Mouse (Mus musculus): Measurements from ENCODE around the gene Tmprss9.

Gene Tmprss9

DNA sequence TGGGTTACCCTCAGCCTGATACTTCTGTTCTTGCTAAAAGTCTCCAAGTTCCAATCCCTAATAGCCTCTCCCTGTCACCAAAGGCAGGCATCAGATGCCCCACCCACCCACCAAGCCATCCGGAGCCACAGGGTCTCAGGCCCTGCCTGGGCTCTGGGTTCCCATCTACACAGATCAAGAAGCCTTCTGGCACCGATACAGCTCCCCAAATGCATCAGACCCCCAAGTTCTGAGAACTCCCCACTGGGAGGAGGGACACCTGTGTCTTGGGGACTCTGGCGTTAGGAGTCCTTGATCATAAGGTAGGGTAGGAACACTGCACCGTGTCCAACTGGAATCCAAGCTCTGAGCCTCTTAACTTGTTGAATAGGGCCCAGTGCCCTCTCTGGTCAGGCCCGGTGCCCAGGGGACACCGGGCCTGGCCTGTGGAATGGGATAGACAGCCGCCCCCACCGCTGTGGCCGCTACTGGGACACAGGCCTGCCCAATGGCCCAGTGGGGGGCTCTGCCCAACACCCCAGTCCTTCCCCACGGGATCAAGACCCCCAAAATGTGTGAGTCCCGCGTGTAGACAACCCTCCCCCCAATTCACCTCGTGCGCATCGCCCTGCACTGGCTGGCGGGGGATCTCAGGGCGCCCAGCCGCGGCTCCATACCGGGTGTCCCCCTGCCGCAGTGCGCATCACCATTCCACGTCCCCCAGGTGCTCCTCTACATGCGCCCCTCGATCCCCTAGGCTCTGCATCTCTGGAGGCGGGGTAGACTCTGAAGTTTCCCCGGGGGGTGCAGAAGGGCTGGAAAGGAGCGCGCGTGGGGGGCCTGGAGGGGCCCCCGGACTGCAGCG, 28.3 kb upstream of the Tmprss9 start:
- in situ Hi-C loops (cut with MboI, MseI): no loop called here

- in situ Hi-C loops (cut with MboI, MseI): no loop called here
Measured at GRCm38 (mm10) chr10:80843931-80844547, 27.6 kb upstream of the Tmprss9 start, which contains the start of gene Lingo3. TSS of gene Lingo3 (minus strand) at chr10:80844039.

DNA sequence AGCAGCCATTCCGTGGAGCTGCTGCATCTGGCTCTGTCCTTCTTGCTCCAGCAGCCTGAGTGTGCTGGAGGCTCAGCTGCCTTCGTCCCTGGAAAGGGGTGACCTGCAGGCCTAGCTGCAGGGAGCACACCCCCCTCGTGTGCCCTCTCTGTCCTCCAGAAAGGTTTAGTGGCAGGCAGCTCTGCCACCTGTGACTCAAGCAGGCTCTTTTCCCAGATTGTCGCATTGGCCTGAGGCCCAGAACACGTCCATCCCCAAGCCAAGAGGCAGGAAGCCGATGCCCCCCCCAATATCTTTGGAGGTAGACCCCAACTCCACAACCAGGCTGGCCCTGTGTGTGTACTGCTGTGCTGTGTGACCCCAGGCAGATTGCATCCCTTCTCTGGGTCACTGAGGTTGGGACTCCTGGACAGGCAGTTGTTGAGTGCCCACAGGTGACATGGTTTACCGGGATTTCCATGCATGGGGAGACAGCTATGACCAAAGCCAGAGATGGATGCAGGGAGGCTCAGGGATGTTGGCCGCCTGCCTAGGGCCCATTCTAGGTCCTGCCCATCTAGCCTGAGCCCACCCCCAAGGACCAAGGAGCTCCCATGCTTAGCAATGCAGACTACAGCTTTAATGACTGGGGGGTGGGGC, 26.5 kb upstream of the Tmprss9 start:
- in situ Hi-C loops (cut with MboI, MseI): no loop called here

DNA sequence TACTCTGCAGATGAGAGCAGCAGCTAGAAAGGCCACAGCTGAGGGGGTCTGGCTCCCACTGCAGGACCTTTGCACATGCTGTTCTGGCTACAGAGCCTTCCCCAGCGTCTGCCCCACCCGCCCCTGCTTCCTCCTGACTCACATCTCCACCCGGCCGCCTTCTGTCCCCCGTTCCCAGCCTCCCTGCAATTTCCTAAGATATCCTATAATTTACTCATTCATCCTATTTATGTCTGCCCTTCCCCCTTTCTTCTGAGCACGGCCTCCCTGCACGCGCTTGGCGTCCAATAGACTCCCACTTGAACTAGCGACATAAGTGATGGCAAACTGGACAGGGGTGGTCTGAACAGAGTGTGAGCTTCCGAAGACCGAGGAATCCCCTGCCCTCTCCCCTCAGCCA, 25.9 kb upstream of the Tmprss9 start:
- in situ Hi-C loops (cut with MboI, MseI): no loop called here

GRCm38 (mm10) chr10:80848571-80848970, 23.1 kb upstream of the Tmprss9 start:
- in situ Hi-C loops (cut with MboI, MseI): no loop called here

GRCm38 (mm10) chr10:80854913-80855748, 16.5 kb upstream of the Tmprss9 start, which contains the start of the genes Lsm7 and Sppl2b:
TSS of gene Lsm7 (minus strand) at chr10:80855209.
TSS of gene Sppl2b (plus strand) at chr10:80855275.
- in situ Hi-C loops (cut with MboI, MseI): no loop called here

DNA sequence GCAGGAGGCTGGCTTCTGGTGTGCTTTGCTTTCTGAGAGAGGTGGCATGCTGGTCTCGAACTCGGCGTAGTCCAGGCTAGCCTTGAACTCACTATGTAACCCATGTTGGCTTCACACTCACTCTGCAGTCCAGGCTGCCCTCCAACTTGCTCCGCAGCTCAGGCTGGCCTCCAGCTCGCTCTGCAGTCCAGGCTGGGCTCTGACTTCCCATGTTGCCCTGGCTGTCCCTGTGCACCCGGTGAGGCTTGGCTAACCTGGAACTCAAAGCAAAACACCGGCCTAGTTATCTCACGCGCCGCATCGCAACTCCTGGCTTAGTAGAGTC, 15.9 kb upstream of the Tmprss9 start:
- in situ Hi-C loops (cut with MboI, MseI): no loop called here

DNA sequence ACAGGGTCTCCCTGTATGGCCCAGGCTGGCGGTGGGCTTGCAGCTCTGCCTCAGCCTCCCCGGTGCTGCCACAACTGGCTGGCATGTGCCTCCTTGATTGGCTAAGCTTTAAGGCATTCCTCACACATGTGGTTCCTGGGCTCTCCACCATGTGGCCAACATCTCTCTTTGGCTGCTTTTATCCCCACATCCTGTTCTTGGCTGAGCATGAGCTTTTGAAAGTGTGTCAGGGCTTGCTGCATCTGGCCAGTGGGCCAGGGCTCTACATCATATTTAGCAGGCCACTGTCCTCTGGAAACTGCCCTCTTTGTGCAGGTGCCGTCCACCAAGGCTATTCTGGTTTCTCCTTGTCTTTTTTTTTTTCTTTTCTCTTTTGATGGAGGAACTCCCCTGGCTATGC, 15.4 kb upstream of the Tmprss9 start:
- in situ Hi-C loops (cut with MboI, MseI): no loop called here

DNA sequence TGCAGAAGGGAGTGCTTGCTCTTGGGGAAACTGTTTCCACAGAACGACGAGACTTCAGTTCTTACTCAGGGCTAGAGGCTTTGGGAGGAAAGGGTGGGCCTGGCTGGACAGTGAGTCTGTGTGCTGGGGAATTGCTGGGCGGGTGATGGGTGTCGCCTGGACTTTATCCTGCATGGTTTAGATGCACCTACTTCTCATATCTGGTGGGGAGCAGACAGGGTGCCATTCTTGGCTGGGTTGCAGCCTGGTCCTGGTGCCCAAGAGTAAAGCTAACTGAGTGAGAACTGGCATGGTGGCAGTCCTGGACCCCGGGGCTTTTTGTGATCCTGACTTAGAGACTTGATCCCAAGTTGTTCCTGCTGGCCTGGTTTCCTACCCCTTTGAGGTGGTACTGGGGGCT, 14.7 kb upstream of the Tmprss9 start:
- in situ Hi-C loops (cut with MboI, MseI): no loop called here

GRCm38 (mm10) chr10:80857386-80857785, 14.3 kb upstream of the Tmprss9 start:
- in situ Hi-C loops (cut with MboI, MseI): no loop called here

- in situ Hi-C loops (cut with MboI, MseI): no loop called here
Measured at GRCm38 (mm10) chr10:80857848-80858247, 13.8 kb upstream of the Tmprss9 start.

DNA sequence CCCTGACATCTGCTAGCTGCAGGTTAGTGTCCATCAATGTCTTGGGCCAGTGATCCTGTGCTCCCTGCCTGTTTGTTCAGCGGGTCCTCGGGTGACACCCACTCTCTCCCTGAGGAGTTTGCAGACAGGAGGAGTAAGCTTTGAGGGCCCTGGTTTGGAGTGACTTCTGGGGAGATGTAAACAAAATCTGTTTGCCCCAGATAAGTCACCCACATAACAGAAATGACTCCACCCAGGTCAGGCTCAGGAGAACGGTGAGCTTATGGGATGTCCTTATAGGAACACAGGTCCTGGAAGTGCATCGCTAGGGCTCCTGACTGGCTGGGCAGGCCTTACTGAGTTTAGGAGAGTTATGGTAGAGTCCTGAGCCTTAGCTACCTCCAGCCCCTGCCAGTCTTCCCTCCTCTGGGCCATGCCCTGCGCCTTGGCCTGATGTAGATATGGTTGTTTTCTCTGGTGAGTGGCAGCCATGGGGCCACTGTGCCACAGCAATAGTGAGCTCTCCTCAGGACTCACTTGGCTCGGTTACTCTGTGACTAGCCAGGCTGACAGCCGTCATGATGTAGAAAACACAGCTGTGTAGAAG, 13.2 kb upstream of the Tmprss9 start:
- in situ Hi-C loops (cut with MboI, MseI): no loop called here

DNA sequence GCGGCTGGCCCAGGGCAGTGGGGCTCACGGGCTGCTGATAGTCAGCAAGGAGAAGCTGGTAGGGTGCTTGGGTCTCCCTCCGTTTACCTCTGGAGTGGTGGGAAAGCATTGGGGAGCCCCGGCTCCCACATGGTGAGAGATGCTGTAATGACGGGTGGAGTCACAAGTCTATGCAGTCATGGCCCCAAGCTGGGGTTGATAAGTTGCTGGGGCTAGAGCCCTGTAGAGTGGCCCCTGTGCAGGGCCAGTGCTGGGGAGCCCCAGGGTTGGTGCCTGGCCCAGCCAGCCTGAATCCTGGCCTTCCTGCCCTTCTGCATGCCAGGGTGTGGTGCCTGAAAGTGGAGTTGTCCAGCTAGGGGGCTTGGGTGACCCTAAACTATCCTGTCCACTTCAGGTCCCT, 9.3 kb upstream of the Tmprss9 start:
- in situ Hi-C loops (cut with MboI, MseI): no loop called here

DNA sequence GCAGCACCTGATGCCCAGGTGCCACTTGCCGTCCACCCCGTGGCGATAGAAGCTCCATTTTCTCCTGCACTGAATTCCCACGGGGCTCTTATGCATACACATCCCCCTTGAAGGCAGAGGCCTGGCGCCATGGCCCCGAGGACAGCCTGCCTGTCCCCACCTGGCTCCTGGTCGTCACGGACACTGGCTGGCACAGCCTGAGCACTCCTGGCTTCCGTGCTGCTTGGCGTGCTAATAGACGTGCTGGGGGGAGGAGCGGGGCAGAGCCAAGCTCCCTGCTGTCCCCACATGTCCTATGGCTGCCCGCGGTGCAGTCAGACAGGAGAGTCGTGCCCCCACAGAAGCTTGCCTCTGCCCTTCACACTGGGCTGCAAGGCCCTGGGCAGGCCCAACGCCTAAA, 7.2 kb upstream of the Tmprss9 start:
- in situ Hi-C loops (cut with MboI, MseI): no loop called here

GRCm38 (mm10) chr10:80870993-80871392, 655 bp upstream of the Tmprss9 start:
- in situ Hi-C loops (cut with MboI, MseI): no loop called here

DNA sequence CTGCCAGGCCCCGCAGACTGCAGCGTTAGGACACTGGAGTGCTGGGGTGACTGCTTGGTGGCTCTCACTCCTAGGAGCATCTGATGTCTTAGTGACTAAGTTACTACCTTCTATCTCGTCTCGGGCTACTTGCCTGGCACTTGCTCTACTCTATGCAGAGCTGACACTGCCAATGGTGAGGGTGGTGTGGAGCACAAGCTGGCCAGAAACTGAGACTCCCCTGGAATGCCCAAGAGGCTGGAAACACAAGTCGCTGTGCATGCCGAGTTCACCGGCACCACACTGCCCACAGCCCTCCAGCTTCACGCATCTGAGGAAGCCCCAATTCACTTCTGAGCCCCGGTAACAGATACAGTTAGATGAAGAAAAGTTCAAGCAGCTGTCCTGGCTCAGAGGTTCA, 2.4 kb downstream of the Tmprss9 start:
- in situ Hi-C loops (cut with MboI, MseI): no loop called here

- in situ Hi-C loops (cut with MboI, MseI): loop anchor here (5.0 kb wide), 4 partner anchors 39 to 129 kb away; partner anchors contain the start of gene Jsrp1 (in 1 of the 2)
Measured at GRCm38 (mm10) chr10:80876028-80876427, 4.4 kb downstream of the Tmprss9 start.

- in situ Hi-C loops (cut with MboI, MseI): loop anchor here (5.0 kb wide), 4 partner anchors 39 to 129 kb away; partner anchors contain the start of gene Jsrp1 (in 1 of the 2)
Measured at GRCm38 (mm10) chr10:80876594-80876993, 4.9 kb downstream of the Tmprss9 start.

DNA sequence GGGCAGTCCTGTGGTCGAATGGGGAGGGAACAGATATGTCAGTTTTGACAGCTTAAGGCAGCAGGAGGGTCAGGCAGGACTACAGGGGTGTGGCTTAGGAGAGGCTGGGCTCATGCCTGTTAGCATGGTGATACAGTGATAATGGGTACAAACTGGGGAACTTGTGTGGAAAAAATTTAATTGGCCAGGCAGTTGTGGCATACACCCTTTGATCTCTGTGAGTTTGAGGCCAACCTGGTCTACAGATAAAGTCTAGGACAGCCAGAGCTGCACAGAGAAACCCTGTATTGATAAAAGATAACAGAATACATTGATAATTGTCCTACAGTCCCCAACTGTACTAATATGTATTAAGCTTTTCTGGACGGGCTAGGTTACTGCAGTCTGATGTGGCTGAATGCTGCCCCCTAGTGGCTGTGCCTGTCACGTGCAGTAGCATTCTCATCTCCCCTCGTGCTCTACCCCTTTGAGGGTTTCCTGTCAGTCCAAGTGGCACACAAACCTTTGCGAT, 8.5 kb downstream of the Tmprss9 start:
- in situ Hi-C loops (cut with MboI, MseI): loop anchor here (5.0 to 10.0 kb wide), 2 partner anchors 65 to 112 kb away; no protein-coding TSS in a partner anchor

DNA sequence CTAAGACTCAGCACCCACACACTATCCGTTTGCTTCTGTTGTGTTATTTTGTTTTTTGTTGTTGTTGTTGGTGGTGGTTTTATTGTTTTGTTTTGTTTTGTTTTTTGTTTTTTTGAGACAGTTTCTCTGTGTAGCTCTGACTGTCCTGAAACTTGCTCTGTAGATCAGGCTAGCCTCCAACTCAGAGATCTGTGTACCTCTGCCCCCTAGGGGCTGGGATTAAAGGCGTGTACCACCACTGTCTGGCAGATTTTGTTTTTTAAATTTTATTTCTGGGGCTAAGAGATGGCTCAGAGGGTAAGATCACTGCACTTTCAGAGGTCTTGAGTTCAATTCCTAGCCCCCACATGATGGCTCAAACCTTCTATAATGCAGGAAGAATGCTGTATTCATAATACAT, 9.3 kb downstream of the Tmprss9 start:
- in situ Hi-C loops (cut with MboI, MseI): loop anchor here (5.0 to 10.0 kb wide), 2 partner anchors 64 to 111 kb away; no protein-coding TSS in a partner anchor

DNA sequence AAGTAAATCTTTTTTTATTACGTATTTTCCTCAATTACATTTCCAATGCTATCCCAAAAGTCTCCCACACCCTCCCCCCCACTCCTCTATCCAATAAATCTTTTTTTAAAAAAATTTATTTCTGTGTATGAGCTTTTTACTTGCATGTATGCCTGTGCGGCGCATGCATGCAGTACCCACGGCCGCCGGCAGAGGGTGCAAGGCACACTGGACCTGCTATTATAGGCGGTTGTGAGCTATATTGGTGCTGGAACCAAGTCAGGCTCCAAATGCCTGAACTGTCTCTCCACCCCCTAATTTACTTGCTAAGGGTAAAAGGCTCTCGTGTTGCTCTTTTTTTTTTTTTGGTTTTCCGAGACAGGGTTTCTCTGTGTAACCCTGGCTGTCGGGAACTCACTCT, 9.7 kb downstream of the Tmprss9 start:
- in situ Hi-C loops (cut with MboI, MseI): loop anchor here (5.0 to 10.0 kb wide), 2 partner anchors 64 to 111 kb away; no protein-coding TSS in a partner anchor

Data from T-helper 17 cell (primary cell).